Mouse (Mus musculus) CH12.LX (cell line): ENCODE measurements around the gene Olfr784. TPM values are rescaled to one million over a fixed set of nuclear protein-coding genes. Genes with fewer than 3 reads are reported as not detected.

Experiments
- DNase-seq: peaks from one replicate; pipeline ENCODE4 v3.0.0-alpha.2; 2013; ENCODE audit errors: extremely low read depth
- H3K27ac ChIP-seq: 2 replicates; pipeline ENCODE4 v1.5.1; 2012; ENCODE audit warnings: low read depth, mild to moderate bottlenecking, control low read depth, moderate library complexity; ENCODE audit not compliant: insufficient read depth
- H3K27me3 ChIP-seq: replicated peaks from 2 replicates; pipeline ENCODE3; 2012; ENCODE audit warnings: inconsistent platforms
- H3K36me3 ChIP-seq, 2 experiments: replicated peaks in 1 of 2; 2 replicates each; pipeline versions ENCODE3 to v1.6.1; 2012; ENCODE audit warnings: inconsistent platforms in 1 of 2, low read length in 1 of 2, mild to moderate bottlenecking in 1 of 2, mixed read lengths in 1 of 2, moderate library complexity in 1 of 2; ENCODE audit not compliant: control insufficient read depth in 1 of 2, insufficient read depth in 1 of 2
- H3K4me1 ChIP-seq, 2 experiments: 2 replicates each; pipeline ENCODE4 v1.6.1; 2012; ENCODE audit warnings: inconsistent platforms in 1 of 2, moderate library complexity in 1 of 2; ENCODE audit not compliant: insufficient read depth in 2 of 2, control insufficient read depth in 1 of 2
- H3K4me2 ChIP-seq: 2 replicates; pipeline ENCODE4 v1.6.1; 2012; ENCODE audit warnings: low read depth, mild to moderate bottlenecking, control low read depth; ENCODE audit not compliant: poor library complexity, insufficient read depth, severe bottlenecking
- H3K4me3 ChIP-seq, 3 experiments: fragments of 150-350 bp in 1 of 3; sonication (generic) in 1 of 3; replicated peaks in 1 of 3; 2 replicates each; pipeline versions ENCODE3 to v1.5.1; 2011 to 2012; ENCODE audit warnings: low read depth in 2 of 3, low read length in 2 of 3, mild to moderate bottlenecking in 2 of 3, moderate library complexity in 2 of 3, control low read depth in 1 of 3, improper control_type of control experiment in 1 of 3, inconsistent platforms in 1 of 3, mixed read lengths in 1 of 3; ENCODE audit not compliant: poor library complexity in 1 of 3
- H3K79me2 ChIP-seq: replicated peaks from 2 replicates; pipeline ENCODE4 v1.6.1; 2012; ENCODE audit warnings: mild to moderate bottlenecking, moderate library complexity; ENCODE audit not compliant: control insufficient read depth, poor library complexity, insufficient read depth, severe bottlenecking; ENCODE audit errors: extremely low read depth
- H3K9ac ChIP-seq: 2 replicates; pipeline ENCODE4 v1.6.1; 2012; ENCODE audit warnings: low read depth, mild to moderate bottlenecking, control low read depth, moderate library complexity; ENCODE audit not compliant: insufficient read depth
- H3K9me3 ChIP-seq: replicated peaks from 2 replicates; pipeline ENCODE3; 2012; ENCODE audit warnings: low read length, inconsistent platforms, mixed read lengths
- BHLHE40 ChIP-seq: IDR thresholded peaks from 2 replicates; pipeline ENCODE4 v1.6.1; 2011; ENCODE audit warnings: mild to moderate bottlenecking, low read depth, low read length, improper control_type of control experiment
- CTCF ChIP-seq, 2 experiments: IDR thresholded peaks in 1 of 2; conservative IDR thresholded peaks in 1 of 2; 2 replicates each; pipeline ENCODE4 v1.5.1; 2011 to 2012; ENCODE audit warnings: low read depth in 2 of 2, low read length in 2 of 2, improper control_type of control experiment in 1 of 2, inconsistent platforms in 1 of 2, mild to moderate bottlenecking in 1 of 2, moderate library complexity in 1 of 2
- EP300 ChIP-seq: IDR thresholded peaks from 2 replicates; pipeline ENCODE4 v1.6.1; 2011; ENCODE audit warnings: low read length, improper control_type of control experiment
- ETS1 ChIP-seq: conservative IDR thresholded peaks from 2 replicates; pipeline ENCODE4 v1.6.1; 2012; ENCODE audit warnings: low read depth, mild to moderate bottlenecking, inconsistent platforms, low read length, improper control_type of control experiment, moderate library complexity
- IRF4 ChIP-seq: IDR thresholded peaks from 2 replicates; pipeline ENCODE4 v1.6.1; 2014; ENCODE audit warnings: low read depth, mild to moderate bottlenecking, inconsistent platforms, low read length, improper control_type of control experiment
- JUN ChIP-seq: IDR thresholded peaks from 2 replicates; pipeline ENCODE4 v1.6.1; 2011; ENCODE audit warnings: low read depth, mild to moderate bottlenecking, low read length, improper control_type of control experiment, moderate library complexity; ENCODE audit not compliant: insufficient read depth
- KAT2A ChIP-seq: IDR thresholded peaks from 2 replicates; pipeline ENCODE4 v1.6.1; 2012; ENCODE audit warnings: low read length, improper control_type of control experiment, inconsistent platforms; ENCODE audit not compliant: insufficient replicate concordance
- MAFK ChIP-seq: IDR thresholded peaks from 2 replicates; pipeline ENCODE4 v1.6.1; 2011; ENCODE audit warnings: low read length, improper control_type of control experiment; ENCODE audit not compliant: insufficient replicate concordance
- MAX ChIP-seq: IDR thresholded peaks from 2 replicates; pipeline ENCODE4 v1.6.1; 2011; ENCODE audit warnings: low read length, improper control_type of control experiment
- MEF2A ChIP-seq: IDR thresholded peaks from 2 replicates; pipeline ENCODE4 v1.6.1; 2014; ENCODE audit warnings: low read depth, mild to moderate bottlenecking, inconsistent platforms, low read length, improper control_type of control experiment, borderline replicate concordance
- MXI1 ChIP-seq: IDR thresholded peaks from 2 replicates; pipeline ENCODE4 v1.6.1; 2011; ENCODE audit warnings: mild to moderate bottlenecking, low read depth, low read length, improper control_type of control experiment
- MYC ChIP-seq: IDR thresholded peaks from 2 replicates; pipeline ENCODE4 v1.6.1; 2011; ENCODE audit warnings: low read depth, mild to moderate bottlenecking, improper control_type of control experiment, low read length
- NRF1 ChIP-seq: IDR thresholded peaks from 2 replicates; pipeline ENCODE4 v1.6.1; 2014; ENCODE audit warnings: low read depth, mild to moderate bottlenecking, inconsistent platforms, low read length, improper control_type of control experiment, moderate library complexity
- PAX5 ChIP-seq: IDR thresholded peaks from 2 replicates; pipeline ENCODE4 v1.6.1; 2012; ENCODE audit warnings: low read length, inconsistent platforms, mixed read lengths
- POLR2A ChIP-seq: IDR thresholded peaks from 2 replicates; pipeline ENCODE4 v1.6.1; 2011; ENCODE audit warnings: low read depth, mild to moderate bottlenecking, improper control_type of control experiment, low read length
- POLR2AphosphoS2 ChIP-seq: IDR thresholded peaks from 2 replicates; pipeline ENCODE4 v1.6.1; 2011; ENCODE audit warnings: low read depth, low read length, improper control_type of control experiment
- RAD21 ChIP-seq: IDR thresholded peaks from 2 replicates; pipeline ENCODE4 v1.6.1; 2011; ENCODE audit warnings: low read depth, mild to moderate bottlenecking, low read length, improper control_type of control experiment, moderate library complexity
- RCOR1 ChIP-seq: conservative IDR thresholded peaks from 2 replicates; pipeline ENCODE4 v1.6.1; 2012; ENCODE audit warnings: low read depth, mild to moderate bottlenecking, inconsistent platforms, low read length, improper control_type of control experiment
- SIN3A ChIP-seq: IDR thresholded peaks from 2 replicates; pipeline ENCODE4 v1.6.1; 2012; ENCODE audit warnings: low read length, improper control_type of control experiment, inconsistent platforms
- TBP ChIP-seq: conservative IDR thresholded peaks from 2 replicates; pipeline ENCODE4 v1.6.1; 2011; ENCODE audit warnings: low read depth, low read length, improper control_type of control experiment
- TCF12 ChIP-seq: IDR thresholded peaks from 2 replicates; pipeline ENCODE4 v1.6.1; 2014; ENCODE audit warnings: low read depth, mild to moderate bottlenecking, inconsistent platforms, low read length, improper control_type of control experiment
- UBTF ChIP-seq: IDR thresholded peaks from 2 replicates; pipeline ENCODE4 v1.6.1; 2012; ENCODE audit warnings: low read depth, mild to moderate bottlenecking, inconsistent platforms, low read length, improper control_type of control experiment, moderate library complexity
- USF1 ChIP-seq: IDR thresholded peaks from 2 replicates; pipeline ENCODE4 v1.6.1; 2014; ENCODE audit warnings: low read depth, mild to moderate bottlenecking, inconsistent platforms, low read length, improper control_type of control experiment
- USF2 ChIP-seq: conservative IDR thresholded peaks from 2 replicates; pipeline ENCODE4 v1.6.1; 2011; ENCODE audit warnings: low read depth, low read length, improper control_type of control experiment
- ZKSCAN1 ChIP-seq: IDR thresholded peaks from 2 replicates; pipeline ENCODE4 v1.6.1; 2012; ENCODE audit warnings: low read depth, inconsistent platforms, low read length, improper control_type of control experiment, borderline replicate concordance
- ZNF384 ChIP-seq: IDR thresholded peaks from 2 replicates; pipeline ENCODE4 v1.6.1; 2012; ENCODE audit warnings: low read depth, low read length, improper control_type of control experiment, inconsistent platforms
- dilution Hi-C: fragments of 300-500 bp; cut with MboI; formaldehyde crosslinking; loops from 2 replicates; pipeline ENCODE4 v1.14.3; 2020; ENCODE audit warnings: low sequenced_read_pairs; ENCODE audit not compliant: extremely low pct_unique_long_range_greater_than_20kb, extremely low pct_ligation_motif_present
- in situ Hi-C: fragments of 300-500 bp; cut with MboI; formaldehyde crosslinking; loops from 3 replicates; pipeline ENCODE4 v1.14.3; 2019; ENCODE audit warnings: low sequenced_read_pairs, low pct_ligation_motif_present, low pct_unique_long_range_greater_than_20kb, mixed read lengths
- polyA plus RNA-seq: library from polyadenylated mRNA; unstranded; fragments of >175 nt; gene quantifications from 2 replicates; pipeline ENCODE4 v1.2.1, GENCODE M21; 2012; ENCODE audit warnings: low read depth; ENCODE audit not compliant: insufficient read length
- total RNA-seq, 2 experiments: library from RNA; depleted of rRNA; stranded (reverse); fragments of 300-350 nt in 1 of 2; fragments of >200 nt in 1 of 2; gene quantifications; 2 replicates each; pipeline ENCODE4 v1.2.3; 2012 to 2014

Olfr784 gene
- total and polyA plus RNA-seq, 3 experiments: 0.08 to 0.10 TPM; not detected in 1

DNA sequence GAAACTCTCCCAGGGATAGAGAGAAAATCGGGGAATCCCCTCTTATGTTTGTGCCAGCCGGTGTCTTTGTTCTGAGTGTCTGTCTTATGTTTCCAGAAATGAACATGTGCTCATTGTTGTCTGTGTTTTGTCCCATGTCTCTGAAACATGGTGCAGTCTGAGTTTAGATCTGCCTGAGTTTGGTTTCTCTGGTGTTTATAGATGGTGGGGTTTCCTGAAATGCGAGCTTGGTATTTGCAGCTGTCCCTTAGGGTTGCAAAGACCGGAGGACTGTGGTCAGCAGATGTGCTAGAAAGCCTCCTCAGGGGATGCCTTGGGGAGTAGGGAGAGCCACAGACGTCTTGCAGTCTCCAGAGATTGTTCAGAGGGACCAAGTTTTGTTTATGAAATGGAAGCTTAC, 26.6 kb upstream of the Olfr784 start:
- no peak overlapping the region for H3K27ac ChIP-seq
- no peaks in the 10 kb centered on the region for H3K79me2 ChIP-seq
- no peak overlapping the region for H3K4me3 ChIP-seq
- no peaks in the 10 kb centered on the region for H3K27me3 ChIP-seq
- H3K9ac ChIP-seq: no peak overlapping the region
- peak overlapping the region; percentile 77; the same call in 1 of the 2 replicates for H3K4me2 ChIP-seq
- dilution Hi-C loops: no loop called here
- no peaks in the 10 kb centered on the region for H3K9me3 ChIP-seq
- peaks cover 0 to 13% of the 10 kb centered on the region in 2 experiments; a peak in 2 of 4 replicates for H3K4me1 ChIP-seq
- in situ Hi-C loops: no loop called here
- DNase-seq: peak; percentile 80
- no peak for TF ChIP-seq TBP
- TF ChIP-seq MAFK: no peak
- TF ChIP-seq JUN: no peak
- peak; percentile 69 for TF ChIP-seq EP300
- TF ChIP-seq BHLHE40: peak; percentile 70; the same call in 1 of the 2 replicates
- peak; percentile 71 for TF ChIP-seq SIN3A
- TF ChIP-seq RCOR1: no peak
- peak; percentile 86 for TF ChIP-seq TCF12
- no peak for TF ChIP-seq CTCF (conservative IDR thresholded peaks at IDR 0.05 in 1 of 2, IDR thresholded peaks at IDR 0.05 in 1 of 2; ENCODE audit: low read depth in 2 of 2, low read length in 2 of 2)
- peak; percentile 59 for TF ChIP-seq MYC
- no peak for TF ChIP-seq ZKSCAN1
- peak; percentile 82 for TF ChIP-seq MEF2A
- TF ChIP-seq POLR2A: no peak
- no peak for TF ChIP-seq KAT2A
- TF ChIP-seq ETS1: peak; percentile 75
- TF ChIP-seq ZNF384: no peak
- no peak for TF ChIP-seq POLR2AphosphoS2
- TF ChIP-seq PAX5: no peak
- peak; percentile 54; the same call in 1 of the 2 replicates for TF ChIP-seq MXI1
- no peak for TF ChIP-seq USF2
- no peak for TF ChIP-seq RAD21
- TF ChIP-seq IRF4: peak; percentile 67; the same call in 1 of the 2 replicates
- no peak for TF ChIP-seq USF1
- TF ChIP-seq UBTF: no peak
- TF ChIP-seq MAX: peak; percentile 68; the same call in 1 of the 2 replicates
- TF ChIP-seq NRF1: no peak
- no peaks in the 10 kb centered on the region for H3K36me3 ChIP-seq
